Mouse (Mus musculus) heart, postnatal 36 days (tissue): ENCODE measurements around the gene Glud1. TPM values are rescaled to one million over a fixed set of nuclear protein-coding genes. Genes with fewer than 3 reads are reported as not detected.
"Not testable (repeated sequence)": the region's sequence is repeated elsewhere in the genome, so short reads cannot be mapped to it uniquely, and the experiment has no call there.

Experiments used
- DNase-seq, 2 experiments: peaks; one replicate each; pipeline ENCODE4 v3.0.0; 2021 to 2022
- intact Hi-C: fragments of 180-260 bp; cut with DNase I; formaldehyde crosslinking; loops from one replicate; pipeline ENCODE4 v1.15.1; 2025
- total RNA-seq, 2 experiments: library from RNA; stranded (reverse); gene quantifications; 2 replicates each; pipeline ENCODE4 v1.2.3; 2021

Glud1 gene
- total RNA-seq, 2 experiments from 2014 or later: 140 to 154 TPM

DNA sequence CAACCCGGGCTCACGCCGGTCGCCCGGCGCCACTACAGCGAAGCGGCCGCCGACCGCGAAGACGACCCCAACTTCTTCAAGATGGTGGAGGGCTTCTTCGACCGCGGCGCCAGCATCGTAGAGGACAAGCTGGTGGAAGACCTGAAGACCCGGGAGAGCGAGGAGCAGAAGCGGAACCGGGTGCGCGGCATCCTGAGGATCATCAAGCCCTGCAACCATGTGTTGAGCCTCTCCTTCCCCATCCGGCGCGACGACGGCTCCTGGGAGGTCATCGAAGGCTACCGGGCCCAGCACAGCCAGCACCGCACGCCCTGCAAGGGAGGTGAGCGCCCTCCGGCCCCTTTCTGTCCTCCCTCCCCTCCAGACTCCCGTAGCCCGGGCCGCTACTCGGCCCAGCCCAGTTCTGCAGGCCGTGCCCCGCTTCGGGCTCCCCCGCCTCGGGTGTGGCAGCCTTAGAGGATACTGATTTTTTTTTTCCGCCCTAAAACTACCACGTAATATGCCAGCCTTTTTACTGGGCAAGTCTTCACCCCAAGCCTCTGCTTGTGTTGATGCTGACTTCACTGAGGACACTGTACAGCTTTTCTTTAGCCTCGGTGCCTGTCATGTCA, 599 bp downstream of the Glud1 start:
- DNase-seq: peak; percentile 54 to 78
- intact Hi-C loops: loop anchor here (2.0 to 10.0 kb wide), 3 partner anchors 39 to 364 kb away; partner anchors contain the start of gene Wapl

DNA sequence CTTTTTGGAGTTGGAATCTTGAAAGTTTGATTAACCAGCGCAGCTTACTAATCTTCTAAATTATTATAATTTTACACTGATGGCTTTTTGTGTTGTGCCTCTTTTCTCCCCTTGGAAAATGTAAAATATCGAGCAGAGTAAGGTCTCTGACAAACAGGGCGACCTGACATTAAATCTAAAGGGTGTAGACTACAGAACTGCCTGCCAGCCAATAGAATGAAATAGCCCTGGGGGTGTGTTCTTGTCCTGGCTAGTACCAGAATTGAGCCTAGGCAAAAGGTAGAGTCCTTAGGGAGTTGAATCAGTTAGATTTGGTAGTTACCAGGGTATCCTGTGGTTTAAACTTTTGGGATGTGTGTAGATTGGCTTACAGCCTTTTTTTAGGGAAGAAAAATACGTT, 1.2 kb downstream of the Glud1 start:
- intact Hi-C loops: loop anchor here (2.0 to 10.0 kb wide), 3 partner anchors 39 to 363 kb away; partner anchors contain the start of gene Wapl
- no peak for DNase-seq

DNA sequence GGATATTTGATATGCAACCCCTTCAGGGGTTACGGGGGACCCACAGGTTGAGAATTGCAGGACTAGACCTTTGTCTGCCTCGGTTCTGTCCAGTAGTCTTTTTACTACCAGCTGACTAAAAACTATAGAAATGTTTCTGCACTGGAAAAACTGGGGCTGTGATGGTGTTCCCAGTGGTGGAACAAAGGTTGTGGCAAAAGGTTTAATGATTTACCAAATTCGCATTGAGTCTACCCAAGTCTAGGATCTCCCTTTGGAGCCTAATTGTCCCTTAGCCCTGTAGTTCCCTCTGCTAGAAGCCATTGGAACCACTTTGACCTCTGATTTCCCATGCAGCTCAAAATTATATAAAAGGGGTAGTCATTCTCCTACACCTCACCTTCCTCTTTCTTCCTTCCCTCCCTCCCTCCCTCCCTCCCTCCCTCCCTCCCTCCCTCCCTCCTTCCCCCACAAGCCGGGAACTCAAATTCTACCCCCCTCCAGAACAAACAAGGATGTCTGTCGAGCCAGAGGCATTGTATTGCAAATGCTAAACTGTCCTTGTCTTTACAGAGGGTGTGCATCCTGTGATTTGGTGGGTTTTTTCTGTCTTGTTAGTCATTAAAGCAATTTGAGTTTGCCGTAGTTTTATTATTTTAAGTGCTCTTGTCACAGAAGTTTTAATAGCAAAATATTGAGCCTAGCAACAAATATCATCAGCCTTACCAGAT, 2.0 kb downstream of the Glud1 start:
- intact Hi-C loops: loop anchor here (5.0 to 10.0 kb wide), 2 partner anchors 40 to 362 kb away; partner anchors contain the start of gene Wapl
- DNase-seq: no peak

GRCm38 (mm10) chr14:34313612-34314011, 3.1 kb downstream of the Glud1 start:
- intact Hi-C loops: loop anchor here (5.0 to 10.0 kb wide), 2 partner anchors 41 to 361 kb away; partner anchors contain the start of gene Wapl
- no peak for DNase-seq

GRCm38 (mm10) chr14:34314383-34314782, 3.9 kb downstream of the Glud1 start:
- not testable (repeated sequence) for DNase-seq
- intact Hi-C loops: loop anchor here (5.0 to 10.0 kb wide), 2 partner anchors 42 to 360 kb away; partner anchors contain the start of gene Wapl

DNA sequence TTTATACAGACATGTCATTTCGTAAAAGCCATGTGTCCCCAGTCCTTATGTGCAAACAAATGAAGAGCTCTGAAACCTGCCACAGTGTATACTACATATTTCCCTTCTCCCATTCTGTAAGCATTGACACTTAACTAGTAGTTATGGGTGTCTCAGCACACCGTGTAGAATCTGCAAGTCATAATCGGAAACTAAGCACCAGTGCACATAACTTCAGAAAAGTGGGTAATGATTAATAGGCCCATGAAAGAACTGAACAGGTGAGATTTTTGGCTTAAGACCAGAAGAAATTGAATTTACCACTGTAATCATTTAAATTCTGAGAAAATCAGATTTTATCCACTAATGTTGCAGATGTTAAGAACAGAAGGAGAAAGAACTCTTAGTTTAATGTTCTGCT, 4.3 kb downstream of the Glud1 start:
- intact Hi-C loops: loop anchor here (5.0 to 10.0 kb wide), 2 partner anchors 42 to 360 kb away; partner anchors contain the start of gene Wapl
- no peak for DNase-seq

- intact Hi-C loops: loop anchor here (10.0 kb wide), 1 partner anchor 358 kb away; the partner anchor contains the start of gene Wapl
- no peak for DNase-seq
These were observed 5.8 kb downstream of the Glud1 start for GRCm38 (mm10) chr14:34316346-34316745.

DNA sequence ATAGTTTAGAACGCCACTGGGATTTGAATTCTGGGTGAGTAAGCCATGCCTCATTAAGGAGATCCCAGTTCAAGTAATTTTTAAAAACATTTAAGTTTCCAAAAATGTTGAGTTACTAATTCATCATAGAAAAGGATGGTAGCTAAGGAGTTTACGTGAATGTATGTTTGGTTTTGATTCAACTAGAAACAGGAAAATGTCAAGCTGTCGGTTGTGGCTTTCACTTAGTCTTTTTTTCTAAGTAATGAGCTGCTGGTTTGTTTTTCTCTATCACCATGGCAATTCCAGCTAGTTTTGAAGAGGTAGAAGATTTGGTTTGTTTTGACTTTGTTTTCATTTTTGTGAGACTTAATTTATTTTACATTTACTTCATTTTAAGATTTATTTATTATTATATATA, 6.9 kb downstream of the Glud1 start:
- no peak for DNase-seq
- intact Hi-C loops: loop anchor here (10.0 kb wide), 1 partner anchor 357 kb away; the partner anchor contains the start of gene Wapl

DNA sequence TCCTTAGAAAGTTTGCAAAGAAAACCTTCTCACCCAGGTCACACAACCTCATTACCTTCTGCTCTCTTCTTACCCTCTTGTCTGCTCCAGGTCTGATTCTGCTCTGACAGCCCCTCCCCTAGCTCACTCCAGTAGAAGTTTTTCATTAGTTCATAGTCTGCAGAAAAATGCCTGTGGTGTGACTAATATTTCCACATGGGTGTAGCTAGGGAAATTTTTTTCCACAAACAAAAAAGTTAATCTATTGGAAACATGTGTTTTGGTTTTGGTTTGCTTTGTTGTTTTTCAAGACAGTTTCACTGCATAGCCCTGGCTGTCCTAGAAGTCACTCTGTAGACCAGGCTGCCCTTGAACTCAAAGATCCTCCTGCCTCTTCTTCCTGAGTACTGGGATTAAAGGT, 7.6 kb downstream of the Glud1 start:
- DNase-seq: no peak
- intact Hi-C loops: loop anchor here (10.0 kb wide), 1 partner anchor 357 kb away; the partner anchor contains the start of gene Wapl

GRCm38 (mm10) chr14:34323576-34324085, 13.1 kb downstream of the Glud1 start:
- DNase-seq: no peak
- intact Hi-C loops: no loop called here

DNA sequence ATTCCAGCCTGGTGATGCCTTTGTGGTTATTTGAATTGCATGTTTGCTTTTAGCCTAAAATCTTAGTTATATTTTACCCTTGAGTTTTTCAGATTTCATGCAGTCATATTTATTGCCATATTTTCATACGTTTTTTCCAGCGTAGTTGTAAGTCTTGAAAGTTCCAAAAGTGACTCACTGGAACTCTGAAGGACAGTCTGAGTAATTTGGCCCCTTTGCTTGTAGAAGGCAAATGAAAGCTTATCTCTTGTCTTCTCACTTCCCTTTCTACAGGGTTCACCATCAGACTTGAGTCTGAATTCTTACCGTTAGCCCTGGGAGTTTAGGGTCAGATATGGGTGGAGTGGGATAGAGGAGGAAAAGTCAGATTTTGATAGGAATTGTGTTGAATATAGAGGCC, 16.1 kb downstream of the Glud1 start:
- no peak for DNase-seq
- intact Hi-C loops: no loop called here

DNA sequence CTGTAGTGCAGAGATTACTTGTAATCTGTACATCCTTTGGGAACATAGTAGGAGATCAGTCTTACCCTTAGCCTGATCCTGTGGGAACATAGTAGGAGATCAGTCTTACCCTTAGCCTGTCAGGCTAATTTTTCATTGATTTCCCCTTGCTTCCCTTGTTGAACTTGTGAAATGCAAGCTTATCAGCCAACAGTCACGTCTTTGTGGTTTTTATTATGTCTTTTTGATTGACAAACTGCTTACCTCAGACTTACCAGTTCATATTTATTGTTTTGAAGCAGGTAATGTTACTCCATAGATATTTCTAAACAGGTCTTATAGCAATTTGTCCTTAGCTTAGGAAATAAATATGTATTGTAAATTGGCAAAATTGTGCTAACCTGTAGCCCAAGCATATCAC, 17.1 kb downstream of the Glud1 start:
- DNase-seq: no peak
- intact Hi-C loops: no loop called here

- no peak for DNase-seq
- intact Hi-C loops: no loop called here
These were observed 20.2 kb downstream of the Glud1 start for GRCm38 (mm10) chr14:34330657-34331158.

DNA sequence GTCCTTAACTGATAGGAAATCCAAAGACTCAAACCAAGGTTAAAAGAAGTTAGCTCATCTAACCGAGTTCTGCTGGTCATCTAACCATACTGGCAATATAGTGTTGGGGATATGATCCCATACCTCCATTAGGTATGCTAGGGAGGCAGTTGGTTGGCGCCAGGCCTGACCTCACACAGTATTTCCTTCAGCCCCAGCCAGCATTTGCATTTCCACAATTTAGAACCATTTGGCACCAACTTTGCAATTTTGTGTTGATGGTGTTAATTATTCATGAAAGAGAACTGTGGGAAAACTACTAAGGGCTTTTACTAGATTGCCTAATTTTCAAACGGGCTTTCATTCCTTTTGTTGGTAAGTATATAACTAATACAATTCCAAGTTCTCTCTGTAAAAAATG, 21.4 kb downstream of the Glud1 start:
- intact Hi-C loops: no loop called here
- DNase-seq: no peak

GRCm38 (mm10) chr14:34332476-34332875, 21.9 kb downstream of the Glud1 start:
- intact Hi-C loops: no loop called here
- no peak for DNase-seq

- intact Hi-C loops: loop anchor here (2.0 kb wide), 1 partner anchor 67 kb away; no protein-coding TSS in a partner anchor
- no peak for DNase-seq
These were observed 28.9 kb downstream of the Glud1 start for GRCm38 (mm10) chr14:34339446-34339845.

DNA sequence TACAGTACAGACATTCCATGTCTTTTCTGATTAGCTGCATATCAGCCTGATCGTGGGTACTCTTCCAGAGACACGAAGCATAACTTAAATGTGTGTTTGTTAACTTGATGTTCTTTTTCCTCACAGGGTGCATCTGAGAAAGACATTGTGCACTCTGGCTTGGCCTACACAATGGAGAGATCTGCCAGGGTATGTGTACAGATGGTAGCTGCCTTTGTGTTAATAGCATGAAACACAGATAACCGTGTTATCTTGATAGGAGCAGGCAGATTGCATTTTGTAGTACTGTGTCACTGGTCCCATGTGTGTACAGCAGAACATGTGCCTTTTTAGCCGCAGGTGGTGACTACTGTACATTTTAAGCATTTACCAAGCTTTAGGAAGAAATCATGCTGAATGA, 31.5 kb downstream of the Glud1 start:
- DNase-seq: no peak
- intact Hi-C loops: no loop called here

DNA sequence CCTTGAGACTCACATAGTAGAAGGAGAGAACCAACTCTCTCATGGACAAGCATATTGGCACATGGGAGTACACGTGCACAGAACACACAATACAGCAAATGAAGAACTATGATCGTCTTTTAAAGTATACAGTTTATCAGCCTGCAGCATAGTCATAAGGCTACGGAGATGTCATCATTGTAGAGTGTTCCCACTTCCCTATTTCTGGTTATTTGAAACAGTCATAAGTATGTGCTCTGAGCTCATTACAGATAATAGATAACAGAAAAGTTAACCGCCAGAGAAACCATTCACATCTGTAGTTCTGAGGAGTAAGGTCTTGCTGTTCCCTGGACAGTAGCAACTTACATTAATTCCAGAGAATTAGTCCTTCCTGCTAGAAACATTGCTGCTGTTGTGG, 32.6 kb downstream of the Glud1 start:
- intact Hi-C loops: no loop called here
- no peak for DNase-seq

- intact Hi-C loops: no loop called here
- no peak for DNase-seq
These were observed 33.8 kb downstream of the Glud1 start for GRCm38 (mm10) chr14:34344361-34344760.

DNA sequence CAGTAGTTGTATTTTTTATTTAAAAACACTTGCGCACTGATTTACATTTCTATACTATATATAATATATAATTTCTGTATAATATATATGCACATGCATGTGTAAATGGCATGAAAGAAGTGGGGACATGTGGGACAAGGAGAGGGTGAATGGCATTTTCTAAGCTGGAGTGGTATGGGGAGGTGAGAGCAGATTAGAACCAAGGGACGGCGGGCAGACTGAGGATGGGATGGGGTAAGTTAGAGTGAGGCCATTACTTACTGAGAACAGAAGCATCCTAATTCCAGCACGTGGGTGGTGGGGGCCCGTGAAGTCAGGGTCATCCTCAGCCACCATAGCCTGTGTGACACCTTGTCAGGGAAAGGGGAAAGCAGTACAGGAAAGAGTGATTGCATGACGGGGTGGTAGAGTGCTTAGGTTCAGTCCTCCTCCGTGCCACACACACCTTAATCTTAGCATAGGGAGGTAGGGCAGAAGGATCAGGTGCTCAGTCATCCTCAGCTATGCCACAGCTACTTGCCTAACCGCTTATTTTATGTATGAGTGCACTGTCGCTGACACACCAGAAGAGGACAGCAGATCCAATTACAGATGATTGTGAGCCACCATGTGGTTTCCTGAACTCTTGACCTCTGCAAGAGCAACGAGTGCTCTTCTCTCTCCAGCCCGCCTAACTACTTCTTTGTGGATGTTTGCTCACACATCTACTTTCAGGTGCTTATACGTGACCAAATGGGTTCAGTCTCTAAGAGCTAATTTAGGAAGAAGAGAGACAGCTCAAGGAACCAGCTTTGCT, 35.4 kb downstream of the Glud1 start:
- intact Hi-C loops: no loop called here
- DNase-seq: no peak
